Mouse (Mus musculus) heart, embryonic 12.5 days (tissue): ENCODE measurements at regions not wholly inside any gene's neighbourhood (a gene's known extent, or its start where the extent isn't known, plus 50 kb on each side); places are given as distances from the start of the nearest gene placed in this dataset.

Experiments
- ATAC-seq: fragments of 200-750 bp; cut with Nextera tagmentation; 2 replicates; pipeline ENCODE4 v1.8.0; 2017; ENCODE audit warnings: moderate TSS enrichment, moderate library complexity; ENCODE audit not compliant: insufficient number of reproducible peaks, low FRiP score
- H3K27ac ChIP-seq: fragments of 300-500 bp; sonication (generic); 2 replicates; pipeline ENCODE4 v1.5.1; 2016; ENCODE audit warnings: mild to moderate bottlenecking, moderate library complexity; ENCODE audit not compliant: poor library complexity, severe bottlenecking
- H3K27me3 ChIP-seq: fragments of 300-500 bp; sonication (generic); replicated peaks from 2 replicates; pipeline ENCODE4 v1.6.1; 2016; ENCODE audit warnings: mild to moderate bottlenecking, moderate library complexity
- H3K36me3 ChIP-seq: fragments of 300-500 bp; sonication (generic); 2 replicates; pipeline ENCODE4 v1.6.1; 2016; ENCODE audit warnings: mild to moderate bottlenecking, moderate library complexity
- H3K4me1 ChIP-seq: fragments of 300-500 bp; sonication (generic); replicated peaks from 2 replicates; pipeline ENCODE4 v1.6.1; 2016; ENCODE audit warnings: mild to moderate bottlenecking
- H3K4me2 ChIP-seq: fragments of 300-500 bp; sonication (generic); 2 replicates; pipeline ENCODE4 v1.6.1; 2016; ENCODE audit warnings: mild to moderate bottlenecking, moderate library complexity
- H3K4me3 ChIP-seq: fragments of 300-500 bp; sonication (generic); 2 replicates; pipeline ENCODE4 v1.5.1; 2016; ENCODE audit warnings: mild to moderate bottlenecking
- H3K9ac ChIP-seq: fragments of 300-500 bp; sonication (generic); 2 replicates; pipeline ENCODE4 v1.6.1; 2016; ENCODE audit warnings: mild to moderate bottlenecking, moderate library complexity
- H3K9me3 ChIP-seq: fragments of 300-500 bp; sonication (generic); replicated peaks from 2 replicates; pipeline ENCODE4 v1.6.1; 2016; ENCODE audit warnings: mild to moderate bottlenecking, moderate library complexity
- WGBS: fragments of 180-500 bp; shearing (Covaris S2); methylation state at CpG from one replicate; pipeline ENCODE4 v1.1.7; 2016; 5-methylcytosine and 5-hydroxymethylcytosine counted together

GRCm38 (mm10) chr16:25585070-25585454 is 98.5 kb upstream of the Trp63 start:
- Histone ChIP-seq H3K27me3 (no peaks in the 10 kb centered on the region), H3K36me3 (no peaks in the 10 kb centered on the region), H3K4me2 (peak overlapping the region; percentile 35), H3K4me3 (no peak overlapping the region), H3K4me1 (0 out of 2 replicates have a peak, but pooled peaks cover 5% of the 10 kb centered on the region), H3K9ac (no peak overlapping the region), H3K9me3 (no peaks in the 10 kb centered on the region), H3K27ac (no peak overlapping the region)
- ATAC-seq = no peak
- WGBS = 32% methylated on average over 7 of the region's 7 CpGs

GRCm38 (mm10) chr16:25585953-25586352 is 97.6 kb upstream of the Trp63 start:
- WGBS = 81% methylated on average over 3 of the region's 3 CpGs
- no peak overlapping the region for H3K4me2 ChIP-seq

GRCm38 (mm10) chr16:25587879-25588347 is 95.7 kb upstream of the Trp63 start:
- ATAC-seq = no peak
- no peak overlapping the region for H3K4me2 ChIP-seq
- H3K27me3 ChIP-seq = no peaks in the 10 kb centered on the region
- 0 out of 2 replicates have a peak, but pooled peaks cover 5% of the 10 kb centered on the region for H3K4me1 ChIP-seq
- H3K9me3 ChIP-seq = no peaks in the 10 kb centered on the region
- H3K9ac ChIP-seq = no peak overlapping the region
- WGBS = 79% methylated on average over 10 of the region's 10 CpGs
- H3K36me3 ChIP-seq = no peaks in the 10 kb centered on the region
- no peak overlapping the region for H3K27ac ChIP-seq
- no peak overlapping the region for H3K4me3 ChIP-seq

More at GRCm38 (mm10) chr16:25585953-25586352, 97.6 kb upstream of the Trp63 start:
- Histone ChIP-seq H3K27ac (no peak overlapping the region), H3K9me3 (no peaks in the 10 kb centered on the region), H3K9ac (no peak overlapping the region), H3K4me1 (0 out of 2 replicates have a peak, but pooled peaks cover 5% of the 10 kb centered on the region), H3K36me3 (no peaks in the 10 kb centered on the region), H3K27me3 (no peaks in the 10 kb centered on the region), H3K4me3 (no peak overlapping the region)
- ATAC-seq = no peak

GRCm38 (mm10) chr16:25597435-25597834 is 86.1 kb upstream of the Trp63 start:
- 70% methylated on average over 1 of the region's 1 CpGs for WGBS
- Histone ChIP-seq H3K4me2 (no peak overlapping the region), H3K36me3 (no peaks in the 10 kb centered on the region), H3K4me3 (no peak overlapping the region), H3K27ac (no peak overlapping the region), H3K27me3 (no peaks in the 10 kb centered on the region), H3K4me1 (no peaks in the 10 kb centered on the region), H3K9me3 (no peaks in the 10 kb centered on the region), H3K9ac (no peak overlapping the region)
- ATAC-seq = no peak

- no peak overlapping the region for H3K4me2 ChIP-seq
- no peak for ATAC-seq
- WGBS = 79% methylated on average over 2 of the region's 2 CpGs
- H3K27ac ChIP-seq = no peak overlapping the region
- no peak overlapping the region for H3K9ac ChIP-seq
- no peaks in the 10 kb centered on the region for H3K9me3 ChIP-seq
- no peak overlapping the region for H3K4me3 ChIP-seq
- H3K4me1 ChIP-seq = no peaks in the 10 kb centered on the region
- H3K27me3 ChIP-seq = no peaks in the 10 kb centered on the region
- H3K36me3 ChIP-seq = no peaks in the 10 kb centered on the region
Observed at GRCm38 (mm10) chr16:25603121-25603520, 80.4 kb upstream of the Trp63 start.

- 44% methylated on average over 4 of the region's 4 CpGs for WGBS
- Histone ChIP-seq H3K27me3 (no peaks in the 10 kb centered on the region), H3K4me2 (no peak overlapping the region), H3K9ac (no peak overlapping the region), H3K36me3 (no peaks in the 10 kb centered on the region), H3K4me3 (no peak overlapping the region), H3K27ac (no peak overlapping the region), H3K4me1 (no peaks in the 10 kb centered on the region), H3K9me3 (no peaks in the 10 kb centered on the region)
- no peak for ATAC-seq
Observed at GRCm38 (mm10) chr16:25615229-25615628, 68.3 kb upstream of the Trp63 start.

GRCm38 (mm10) chr16:25615646-25616045 is 67.9 kb upstream of the Trp63 start:
- no peak overlapping the region for H3K9ac ChIP-seq
- no peaks in the 10 kb centered on the region for H3K36me3 ChIP-seq
- no peaks in the 10 kb centered on the region for H3K27me3 ChIP-seq
- H3K27ac ChIP-seq = no peak overlapping the region
- ATAC-seq = no peak
- no peak overlapping the region for H3K4me2 ChIP-seq
- no peaks in the 10 kb centered on the region for H3K4me1 ChIP-seq
- H3K9me3 ChIP-seq = no peaks in the 10 kb centered on the region
- no peak overlapping the region for H3K4me3 ChIP-seq

- no peak overlapping the region for H3K27ac ChIP-seq
- H3K4me2 ChIP-seq = no peak overlapping the region
- no peaks in the 10 kb centered on the region for H3K36me3 ChIP-seq
- H3K9ac ChIP-seq = no peak overlapping the region
- 80% methylated on average over 4 of the region's 4 CpGs for WGBS
- H3K27me3 ChIP-seq = no peaks in the 10 kb centered on the region
- no peak for ATAC-seq
- no peak overlapping the region for H3K4me3 ChIP-seq
- no peaks in the 10 kb centered on the region for H3K9me3 ChIP-seq
- H3K4me1 ChIP-seq = no peaks in the 10 kb centered on the region
Observed at GRCm38 (mm10) chr16:25618898-25619297, 64.7 kb upstream of the Trp63 start.

GRCm38 (mm10) chr16:25622651-25623050 is 60.9 kb upstream of the Trp63 start:
- no peaks in the 10 kb centered on the region for H3K36me3 ChIP-seq
- no peak overlapping the region for H3K4me3 ChIP-seq
- H3K9me3 ChIP-seq = no peaks in the 10 kb centered on the region
- H3K4me1 ChIP-seq = no peaks in the 10 kb centered on the region
- WGBS = 89% methylated on average over 2 of the region's 2 CpGs
- H3K4me2 ChIP-seq = no peak overlapping the region
- no peaks in the 10 kb centered on the region for H3K27me3 ChIP-seq
- ATAC-seq = no peak
- no peak overlapping the region for H3K27ac ChIP-seq
- no peak overlapping the region for H3K9ac ChIP-seq

- WGBS = 81% methylated on average over 1 of the region's 1 CpGs
- H3K27ac ChIP-seq = no peak overlapping the region
- H3K9me3 ChIP-seq = no peaks in the 10 kb centered on the region
- H3K9ac ChIP-seq = no peak overlapping the region
- no peaks in the 10 kb centered on the region for H3K4me1 ChIP-seq
- H3K4me3 ChIP-seq = no peak overlapping the region
- ATAC-seq = no peak
- H3K36me3 ChIP-seq = no peaks in the 10 kb centered on the region
- H3K4me2 ChIP-seq = no peak overlapping the region
- H3K27me3 ChIP-seq = no peaks in the 10 kb centered on the region
Observed at GRCm38 (mm10) chr16:25623986-25624623, 59.5 kb upstream of the Trp63 start.

GRCm38 (mm10) chr16:25629750-25630149 is 53.8 kb upstream of the Trp63 start:
- no peaks in the 10 kb centered on the region for H3K4me1 ChIP-seq
- H3K9ac ChIP-seq = no peak overlapping the region
- H3K36me3 ChIP-seq = no peaks in the 10 kb centered on the region
- no peaks in the 10 kb centered on the region for H3K27me3 ChIP-seq
- no peak overlapping the region for H3K4me3 ChIP-seq
- H3K27ac ChIP-seq = no peak overlapping the region
- ATAC-seq = no peak
- no peak overlapping the region for H3K4me2 ChIP-seq
- WGBS = 53% methylated on average over 3 of the region's 3 CpGs
- H3K9me3 ChIP-seq = peaks cover 3% of the 10 kb centered on the region

GRCm38 (mm10) chr16:25631139-25631716 is 52.3 kb upstream of the Trp63 start:
- H3K9ac ChIP-seq = no peak overlapping the region
- no peak overlapping the region for H3K27ac ChIP-seq
- H3K4me1 ChIP-seq = no peaks in the 10 kb centered on the region
- no peak overlapping the region for H3K4me3 ChIP-seq
- no peaks in the 10 kb centered on the region for H3K36me3 ChIP-seq
- 78% methylated on average over 6 of the region's 6 CpGs for WGBS
- no peak for ATAC-seq
- H3K27me3 ChIP-seq = no peaks in the 10 kb centered on the region
- no peak overlapping the region for H3K4me2 ChIP-seq
- H3K9me3 ChIP-seq = peaks cover 3% of the 10 kb centered on the region
